Mouse (Mus musculus) layer of hippocampus, postnatal 36 days (tissue): Measurements from ENCODE around the gene Poln. TPM values are rescaled to one million over a fixed set of nuclear protein-coding genes. Genes with fewer than 3 reads are reported as not detected.
A peak's percentile ranks its signal among the peaks of the same experiment; 100 is the strongest.

Source experiments
- DNase-seq, 2 experiments: peaks; one replicate each; pipeline ENCODE4 v3.0.0; 2022
- total RNA-seq, 2 experiments: library from RNA; stranded (reverse); gene quantifications; 2 replicates each; pipeline ENCODE4 v1.2.3; 2021

Poln gene
- total RNA-seq, 2 experiments from 2014 or later, result 0.71 to 0.92 TPM

DNA sequence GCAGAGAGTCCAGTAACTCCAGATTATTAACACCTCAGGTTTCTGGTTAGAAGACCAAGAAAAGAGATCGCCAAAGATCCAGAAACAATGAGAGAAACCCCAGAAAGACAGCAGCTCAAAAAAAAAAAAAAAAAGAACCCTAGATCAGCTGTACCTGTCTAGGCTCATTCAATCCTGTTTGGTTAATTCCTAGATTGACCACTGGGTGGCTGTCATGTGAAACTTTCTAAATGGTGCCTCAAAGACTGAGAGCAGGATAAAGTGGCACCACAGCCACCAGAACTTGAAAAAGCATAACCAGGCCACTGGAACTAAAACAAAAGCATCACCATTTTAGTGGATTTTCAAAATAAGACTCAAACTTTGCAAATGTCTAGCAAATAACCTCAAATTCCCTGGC is 71.9 kb downstream of the Poln start:
- DNase-seq, result peak; percentile 12 to 30

DNA sequence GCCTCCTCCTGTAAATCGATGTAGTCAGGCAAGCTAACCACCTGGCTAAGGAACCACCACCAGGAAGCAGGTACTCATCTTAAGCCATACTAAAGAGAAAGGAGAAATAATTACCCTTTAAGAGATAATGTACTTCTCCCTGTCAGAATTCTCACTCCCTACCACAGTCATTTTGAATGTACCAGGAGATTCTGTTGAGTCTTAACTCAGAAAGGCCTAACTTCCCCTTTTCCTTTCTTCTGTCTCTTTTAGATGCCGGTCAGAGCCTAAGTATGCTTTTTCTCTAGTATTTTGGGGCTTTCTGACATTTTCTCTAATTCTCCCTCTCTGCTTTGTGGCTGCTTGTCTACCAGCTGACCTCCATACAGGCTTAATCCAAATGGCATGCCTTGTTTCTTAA is 76.2 kb downstream of the Poln start:
- DNase-seq, result no peak

DNA sequence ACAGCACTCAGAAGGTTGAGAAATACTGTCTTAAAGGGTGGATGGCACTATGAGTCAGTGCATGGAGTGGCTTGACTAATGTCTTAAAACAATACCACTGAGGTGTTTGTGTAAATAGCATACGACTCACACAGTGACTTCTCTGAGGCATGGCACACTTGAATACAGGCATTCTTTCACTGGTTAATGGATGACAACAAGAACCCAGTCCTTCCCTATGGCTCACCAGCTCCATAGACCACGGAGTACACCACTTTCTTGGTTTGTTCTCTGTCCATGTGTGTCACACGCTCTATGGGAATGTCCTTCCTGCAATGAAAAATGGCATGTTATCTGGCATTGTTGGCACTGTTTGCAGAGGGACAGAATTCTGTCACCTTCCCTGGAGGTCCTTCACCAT is 136.7 kb downstream of the Poln start:
- no peak for DNase-seq

DNA sequence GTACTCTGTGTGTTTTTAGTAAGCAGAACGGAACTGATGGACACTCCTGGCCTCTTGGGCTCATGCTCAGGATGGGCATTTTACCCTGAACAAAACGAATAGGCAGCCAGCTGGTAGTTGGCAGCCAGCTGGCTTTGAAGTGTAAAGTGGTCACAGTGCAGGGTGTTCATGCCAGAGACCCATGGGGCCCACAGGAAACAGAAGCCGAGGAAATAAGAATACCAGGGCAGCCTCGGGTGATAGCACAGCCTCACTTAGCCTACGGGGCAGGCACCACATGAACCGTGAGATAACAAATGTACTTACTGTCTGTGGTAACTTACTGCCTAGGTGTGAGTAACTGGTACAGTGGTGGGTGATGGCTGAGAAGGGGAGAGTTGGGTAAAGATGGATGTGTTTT is 138.2 kb downstream of the Poln start:
- DNase-seq, result no peak

DNA sequence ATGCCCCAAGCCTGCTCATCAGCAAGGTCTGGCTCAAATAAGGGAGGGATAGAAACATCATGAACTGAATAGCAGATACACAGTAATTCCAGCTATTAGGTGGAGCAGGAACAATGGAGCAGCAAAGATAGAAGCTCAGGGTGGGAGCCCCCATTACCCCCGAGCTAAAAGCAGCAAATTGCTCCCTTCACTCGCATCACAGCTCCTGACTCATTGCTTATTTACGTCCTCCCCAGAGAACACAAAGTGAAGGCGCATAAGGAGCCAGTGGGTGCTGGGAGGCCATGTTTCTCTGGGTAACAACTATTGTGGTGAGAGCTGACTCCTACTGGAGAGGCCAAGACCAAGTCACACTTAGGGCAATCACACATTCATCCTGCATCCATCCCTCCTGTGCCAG is 139.1 kb downstream of the Poln start:
- DNase-seq, result no peak

DNA sequence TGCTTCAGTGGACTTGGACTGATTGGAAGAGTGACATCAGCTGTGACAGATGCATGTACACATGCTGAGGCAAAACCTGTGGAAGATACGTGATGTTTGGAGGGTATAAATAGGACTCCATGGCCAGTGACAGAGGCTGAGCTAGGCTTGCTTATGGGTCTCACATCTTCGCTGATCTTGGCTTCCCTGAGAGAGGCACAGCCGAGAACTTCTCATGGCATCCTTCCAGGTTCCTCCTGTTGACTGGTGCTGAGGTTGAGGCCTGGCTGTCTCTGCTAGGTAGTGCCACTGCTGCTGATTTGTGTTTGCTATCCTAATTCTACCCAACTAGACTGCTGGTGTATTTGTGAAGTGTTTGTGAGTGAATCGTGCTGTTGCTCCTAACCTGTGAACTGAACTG is 150.3 kb downstream of the Poln start:
- DNase-seq, result no peak

DNA sequence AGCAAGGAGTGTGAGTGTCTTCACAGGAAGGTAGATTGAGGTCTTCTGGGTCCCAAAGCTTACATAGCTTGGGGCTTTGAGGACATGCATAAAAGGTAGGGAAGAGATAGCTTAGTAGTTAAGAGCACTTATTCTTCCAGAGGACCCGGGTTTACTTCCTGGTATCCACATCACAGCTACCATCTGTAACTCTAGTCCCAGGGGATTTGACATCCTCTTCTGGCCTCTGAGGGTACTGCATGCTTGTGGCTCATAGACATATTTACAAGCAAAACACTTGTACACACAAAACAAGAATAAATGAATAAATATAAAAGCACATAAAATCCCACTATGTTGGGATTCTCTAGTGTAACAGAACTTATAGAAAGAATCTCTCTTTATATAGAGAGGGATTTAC is 154.6 kb downstream of the Poln start:
- no peak for DNase-seq

DNA sequence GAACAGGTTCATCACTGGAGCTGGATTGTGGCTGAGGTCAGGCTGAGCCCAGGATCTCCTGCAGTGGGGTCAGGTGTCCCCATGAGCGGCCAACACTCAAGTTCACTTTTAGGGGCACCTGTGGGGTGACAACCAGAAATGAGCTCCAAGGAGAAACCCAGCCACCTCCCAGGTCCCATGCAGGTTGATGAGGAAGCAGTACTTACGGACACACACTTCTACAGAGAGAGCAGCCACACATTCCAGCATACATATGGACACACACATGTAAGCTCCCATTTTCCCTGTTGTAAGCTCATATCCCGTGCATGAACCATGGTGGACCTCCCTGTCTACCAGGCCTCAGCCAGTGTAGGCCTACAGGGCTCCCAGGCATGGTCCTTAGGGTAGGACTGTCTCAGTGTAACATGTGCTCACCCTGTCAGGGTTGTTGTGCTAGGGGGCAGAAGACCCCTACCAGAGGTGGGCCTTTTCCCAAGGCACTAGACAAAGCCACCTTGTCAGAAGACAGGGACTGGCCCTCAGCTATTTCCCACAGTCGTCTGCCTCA is 161.8 kb downstream of the Poln start:
- no peak for DNase-seq

DNA sequence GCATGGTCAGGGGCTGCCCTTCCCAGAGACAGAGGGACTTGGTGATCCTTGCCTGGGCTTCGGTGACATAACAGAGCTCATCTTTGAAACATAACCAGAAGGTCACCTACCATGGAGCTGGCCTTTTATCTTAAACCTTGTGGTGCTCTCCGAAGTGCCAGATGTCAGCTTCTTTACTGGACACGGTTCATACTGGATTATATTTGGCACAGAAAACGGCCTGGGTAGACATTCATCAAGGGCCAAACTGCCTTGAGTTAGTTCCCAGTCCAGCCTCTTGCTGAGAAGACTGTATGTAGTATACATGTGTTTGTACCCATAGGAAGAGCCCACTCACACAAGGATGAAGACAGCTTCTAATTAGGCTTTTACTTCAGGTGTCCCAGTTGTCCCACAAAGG is 162.4 kb downstream of the Poln start:
- DNase-seq, result no peak

DNA sequence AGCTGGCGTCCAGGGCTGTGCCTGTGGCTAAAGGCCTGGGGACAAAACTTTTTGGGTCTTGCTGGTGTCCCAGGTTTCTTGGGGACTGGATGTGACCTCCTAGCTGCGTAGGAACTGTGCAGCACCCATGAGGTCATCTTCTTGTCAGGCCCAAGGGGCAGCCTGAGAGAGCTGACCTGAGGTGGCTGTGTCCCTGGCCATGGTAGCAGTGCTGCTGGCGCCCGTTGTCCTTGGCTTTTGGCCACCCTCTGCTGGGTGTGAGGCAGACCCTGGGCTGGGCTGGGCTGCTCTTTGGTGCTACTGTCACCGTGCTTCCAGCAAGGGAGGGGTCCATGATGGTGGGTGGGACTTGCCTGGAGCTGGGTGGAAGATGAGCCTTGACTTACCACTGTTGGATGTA is 164.6 kb downstream of the Poln start:
- DNase-seq, result no peak

DNA sequence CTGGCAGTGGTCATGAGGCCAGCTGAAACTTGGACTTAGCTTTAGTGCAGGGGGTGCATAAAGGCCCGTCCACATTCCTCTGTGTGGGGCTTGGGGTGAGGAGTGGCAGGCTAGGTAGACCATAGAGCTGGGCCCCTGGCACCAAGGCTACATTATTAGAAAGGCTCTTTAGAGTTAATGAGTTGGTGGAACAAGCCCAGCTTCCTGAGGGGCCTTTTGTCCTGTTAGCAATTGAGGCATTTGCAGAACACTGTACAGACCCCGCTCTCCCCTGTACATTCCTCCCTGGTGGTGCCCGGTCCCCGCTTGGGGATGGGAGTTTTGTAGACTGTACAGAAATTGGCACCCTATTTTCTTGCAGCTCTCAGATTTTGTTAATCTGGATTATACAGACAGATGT is 166.6 kb downstream of the Poln start:
- DNase-seq, result no peak

DNA sequence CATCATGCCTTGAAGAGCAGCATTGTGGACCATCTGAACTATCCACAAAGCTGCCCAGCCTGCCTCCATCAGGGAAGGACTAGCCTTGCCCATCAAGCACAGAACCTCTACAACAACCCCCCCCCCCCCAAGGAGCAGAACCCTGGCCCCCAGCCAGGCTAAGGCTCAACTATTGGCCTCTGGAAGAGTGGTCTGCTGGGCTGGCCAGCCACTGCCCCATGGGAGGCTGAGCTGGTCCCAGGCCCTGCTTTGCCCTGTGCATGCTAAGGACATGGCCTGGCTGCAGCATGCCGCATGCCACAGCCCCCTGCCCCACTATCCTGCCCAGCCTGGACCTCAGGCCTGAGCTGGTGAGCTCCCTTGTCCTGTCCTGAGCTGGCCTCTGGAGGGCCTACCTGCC is 167.8 kb downstream of the Poln start:
- no peak for DNase-seq

DNA sequence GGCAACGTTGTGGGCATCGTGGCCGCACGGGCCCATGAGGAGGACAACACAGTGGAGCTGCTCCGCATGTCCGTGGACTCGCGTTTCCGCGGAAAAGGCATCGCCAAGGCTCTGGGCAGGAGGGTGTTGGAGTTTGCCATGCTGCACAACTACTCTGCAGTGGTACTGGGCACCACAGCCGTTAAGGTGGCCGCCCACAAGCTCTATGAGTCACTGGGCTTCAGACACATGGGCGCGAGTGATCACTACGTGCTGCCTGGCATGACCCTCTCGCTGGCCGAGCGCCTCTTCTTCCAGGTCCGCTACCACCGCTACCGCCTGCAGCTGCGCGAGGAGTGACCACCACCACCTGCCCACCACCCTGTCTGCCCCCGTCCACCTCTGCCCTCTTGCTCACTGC is 168.4 kb downstream of the Poln start:
- DNase-seq, result no peak

DNA sequence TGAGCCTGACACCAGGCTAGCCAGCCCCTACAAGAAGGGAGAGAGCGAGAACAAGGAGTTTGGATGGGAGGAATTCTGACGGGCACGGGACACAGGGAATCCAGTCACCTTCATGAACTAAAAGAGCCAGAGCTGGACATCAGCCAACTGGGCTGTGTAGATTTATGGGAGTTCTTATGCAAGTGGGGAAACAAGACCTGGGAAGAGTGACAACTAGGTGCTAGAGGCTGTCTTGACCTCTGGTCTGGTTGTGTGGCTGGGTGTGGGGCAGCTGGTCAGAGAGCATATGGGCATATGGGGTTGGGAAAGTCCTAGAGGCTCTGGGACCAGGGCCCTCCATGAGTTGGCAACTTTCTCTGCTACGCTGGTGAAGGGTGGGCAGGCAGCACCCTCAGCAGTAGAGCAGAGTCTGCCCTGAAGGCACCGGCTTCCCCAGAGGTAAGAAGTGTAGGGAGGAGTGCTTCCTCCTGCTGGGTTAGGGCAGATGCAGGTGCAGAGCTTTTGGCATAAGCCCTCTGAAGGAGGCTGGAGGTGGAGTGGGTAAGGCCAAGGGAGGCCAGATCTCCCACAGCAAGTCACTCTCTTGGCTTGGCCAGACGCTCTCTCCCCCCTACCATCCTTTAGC is 169.7 kb downstream of the Poln start:
- DNase-seq, result no peak

DNA sequence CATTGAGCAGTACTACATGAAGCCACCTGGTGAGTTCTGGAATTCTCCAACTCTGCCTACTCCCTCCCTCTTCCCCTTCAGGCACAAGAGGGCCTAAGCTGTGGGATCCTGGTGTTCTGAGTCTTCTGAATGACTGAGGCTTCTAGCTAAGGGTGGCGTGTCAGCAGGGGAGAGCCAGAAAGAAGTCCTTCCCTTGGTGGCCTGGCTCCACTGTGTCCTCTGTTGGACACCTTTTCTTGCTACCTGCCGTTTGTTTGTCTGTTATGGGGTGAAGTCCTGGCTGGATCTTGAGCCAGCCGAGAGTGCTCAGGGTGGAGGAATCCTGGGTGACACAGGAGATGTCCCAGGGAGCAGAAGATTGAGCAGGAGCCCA is 170.8 kb downstream of the Poln start:
- no peak for DNase-seq

DNA sequence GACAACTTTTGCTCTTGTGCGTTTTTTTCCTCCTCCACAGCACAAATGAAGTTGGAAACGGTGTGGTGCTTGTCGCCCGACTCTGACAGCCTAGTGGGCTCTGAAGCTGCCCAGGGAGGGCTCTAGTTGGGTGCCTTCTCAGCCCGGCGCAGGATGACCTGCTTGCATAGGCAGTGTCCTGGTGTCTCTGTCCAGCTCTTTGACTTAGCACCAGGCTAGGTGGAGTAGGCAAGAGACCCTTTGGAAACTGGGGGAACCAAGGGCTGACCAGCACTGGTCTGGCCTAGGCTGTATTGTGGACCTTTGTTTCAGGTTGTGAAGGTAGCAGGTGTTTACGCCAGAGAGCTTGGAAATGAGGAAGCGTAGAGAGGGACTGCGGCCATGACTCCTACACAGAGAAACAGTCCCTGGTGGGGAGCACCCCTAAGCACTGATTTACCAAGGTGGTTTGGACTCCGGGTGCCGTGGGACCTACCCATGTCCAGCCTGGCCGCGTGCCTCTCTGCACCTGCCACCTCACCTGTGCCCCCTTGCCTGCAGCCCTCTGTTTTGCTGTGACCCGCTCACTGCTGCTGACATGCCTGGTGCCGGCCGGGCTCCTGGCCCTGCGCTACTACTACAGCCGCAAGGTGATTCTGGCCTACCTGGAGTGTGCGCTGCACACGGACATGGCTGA is 171.3 kb downstream of the Poln start:
- no peak for DNase-seq

DNA sequence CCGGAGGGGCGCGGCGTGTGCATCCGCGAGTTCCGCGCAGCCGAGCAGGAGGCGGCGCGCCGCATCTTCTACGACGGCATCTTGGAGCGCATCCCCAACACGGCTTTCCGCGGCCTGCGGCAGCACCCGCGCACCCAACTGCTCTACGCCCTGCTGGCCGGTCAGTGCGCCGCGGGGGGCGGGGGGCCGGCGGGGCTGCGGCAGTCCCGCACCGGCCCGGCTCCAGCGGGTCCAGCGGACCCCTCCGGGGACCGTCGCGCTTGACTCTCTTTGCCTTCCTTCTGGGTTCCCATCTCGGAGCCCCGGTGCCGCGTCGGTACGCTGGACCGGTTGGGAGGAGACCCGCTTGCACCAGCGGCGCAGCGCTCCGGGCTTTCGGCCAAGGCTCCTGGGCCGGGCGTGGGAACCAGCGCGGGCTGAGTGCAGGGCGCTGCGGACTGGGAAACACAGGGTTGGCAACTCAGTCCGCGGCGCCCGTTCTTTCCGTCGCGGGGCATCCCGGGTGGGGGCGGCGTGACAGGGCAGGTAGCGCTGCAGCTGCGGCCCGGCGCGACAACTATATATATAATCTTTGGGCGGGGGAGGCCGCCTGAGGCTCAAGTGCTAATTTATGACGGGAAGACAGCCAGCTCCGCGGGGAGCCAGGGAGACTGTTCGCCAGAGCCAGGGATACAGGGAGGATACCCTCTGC is 172.1 kb downstream of the Poln start:
- peak; percentile 68 to 74 for DNase-seq

DNA sequence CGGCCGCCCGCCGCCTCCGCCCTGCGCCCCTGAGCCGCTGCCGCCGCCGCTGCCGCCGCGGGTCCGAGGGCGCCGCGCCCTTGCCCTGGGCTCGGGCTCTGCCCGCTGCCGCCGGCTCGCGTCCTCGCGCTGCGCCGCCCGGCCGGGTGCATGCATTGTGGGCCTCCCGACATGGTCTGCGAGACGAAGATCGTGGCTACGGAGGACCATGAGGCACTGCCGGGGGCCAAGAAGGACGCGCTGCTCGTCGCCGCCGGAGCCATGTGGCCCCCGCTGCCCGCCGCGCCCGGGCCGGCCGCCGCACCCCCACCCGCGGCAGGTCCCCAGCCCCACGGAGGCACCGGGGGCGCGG is 172.6 kb downstream of the Poln start:
- no peak for DNase-seq

DNA sequence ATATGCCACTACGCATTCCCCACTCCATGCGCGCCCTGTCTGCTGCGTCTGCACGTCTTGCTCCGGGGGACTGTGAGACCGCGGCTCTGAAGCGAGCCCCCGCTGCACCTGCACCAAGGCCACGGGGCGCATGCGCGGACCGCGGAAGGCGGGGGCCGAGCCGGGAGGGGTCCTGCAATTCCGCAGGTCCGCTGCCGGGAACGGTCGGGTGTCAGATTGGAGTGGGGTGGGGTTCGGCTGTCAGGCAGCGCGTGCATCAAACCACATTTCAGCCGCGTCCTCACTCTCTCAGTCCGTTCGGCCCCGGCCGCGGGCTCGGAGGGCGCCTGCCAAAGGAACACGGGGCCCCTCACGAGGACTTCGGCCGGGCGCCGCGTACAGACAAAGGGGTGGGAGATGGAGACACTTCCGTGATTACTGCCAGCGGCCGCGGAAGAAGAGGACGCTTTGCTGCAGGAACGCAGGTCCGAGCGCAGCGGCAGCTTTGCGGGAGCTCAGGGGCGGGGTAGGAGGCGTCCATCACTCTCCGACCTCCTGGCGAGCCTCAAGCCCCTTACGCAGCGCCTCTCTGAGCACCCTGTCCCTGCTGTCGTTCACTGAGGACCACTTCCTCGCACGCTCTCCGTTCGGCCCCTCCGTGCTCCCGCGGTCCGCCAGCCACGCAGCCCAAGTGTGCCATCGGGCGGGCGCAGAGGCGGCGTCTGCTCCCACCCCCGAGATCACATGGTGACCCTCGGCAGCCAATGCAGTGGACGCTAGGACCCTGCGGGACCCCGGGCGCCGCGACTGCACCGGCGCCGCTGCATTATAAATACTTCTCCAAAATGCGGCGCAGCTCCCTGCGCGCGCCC is 173.2 kb downstream of the Poln start, which contains the start of gene Nat8l:
Gene Nat8l, plus strand, starts transcription at position 142 of the 851 bp plus-strand sequence.
- peak; percentile 89 to 90 for DNase-seq

DNA sequence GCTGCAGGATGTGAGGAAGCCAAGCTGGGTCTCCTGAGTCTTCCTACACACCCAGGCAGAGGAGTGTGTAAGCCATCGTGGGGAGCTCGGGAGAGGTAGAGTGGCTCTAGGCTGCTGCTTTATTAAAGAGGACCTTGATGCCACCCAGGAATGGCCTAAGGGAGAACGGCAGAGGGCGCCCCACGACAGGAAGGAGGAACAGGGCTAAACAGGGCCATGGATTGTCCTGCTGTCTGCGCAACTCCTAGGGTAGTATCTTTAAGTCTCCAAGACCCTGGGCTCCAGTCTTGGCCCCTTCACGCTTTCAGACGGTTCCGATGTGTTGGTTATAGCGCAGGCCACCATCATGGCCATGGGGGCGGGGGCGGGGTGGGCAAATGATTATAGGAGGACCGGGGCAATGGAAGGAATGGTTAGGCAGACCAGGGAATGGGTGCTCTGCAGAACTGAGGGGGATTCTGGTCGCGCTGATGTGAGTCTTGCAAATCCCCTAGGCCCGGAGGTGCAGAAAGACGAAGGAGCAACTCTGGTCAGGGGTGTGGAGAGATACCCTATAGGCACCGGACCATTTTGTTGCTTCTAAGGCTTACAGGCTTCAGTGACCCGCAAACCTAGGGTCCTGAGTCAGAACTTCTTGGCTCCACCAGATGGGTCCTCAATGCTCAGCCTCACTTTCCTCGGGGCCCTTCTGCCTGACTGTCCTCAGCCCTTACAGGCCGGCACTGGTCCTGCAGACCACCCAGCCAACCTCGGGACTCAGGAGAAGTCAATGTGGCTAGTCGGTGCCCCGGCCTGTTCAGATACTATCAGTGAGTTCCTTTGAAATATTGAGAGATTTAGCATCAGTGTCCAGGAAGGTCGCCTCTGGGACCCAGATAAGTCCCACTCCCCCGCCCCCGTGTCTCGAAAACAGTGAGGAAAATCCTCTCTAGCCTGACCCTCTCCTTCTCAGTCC is 174.3 kb downstream of the Poln start:
- DNase-seq, result peak; percentile 61 to 65

DNA sequence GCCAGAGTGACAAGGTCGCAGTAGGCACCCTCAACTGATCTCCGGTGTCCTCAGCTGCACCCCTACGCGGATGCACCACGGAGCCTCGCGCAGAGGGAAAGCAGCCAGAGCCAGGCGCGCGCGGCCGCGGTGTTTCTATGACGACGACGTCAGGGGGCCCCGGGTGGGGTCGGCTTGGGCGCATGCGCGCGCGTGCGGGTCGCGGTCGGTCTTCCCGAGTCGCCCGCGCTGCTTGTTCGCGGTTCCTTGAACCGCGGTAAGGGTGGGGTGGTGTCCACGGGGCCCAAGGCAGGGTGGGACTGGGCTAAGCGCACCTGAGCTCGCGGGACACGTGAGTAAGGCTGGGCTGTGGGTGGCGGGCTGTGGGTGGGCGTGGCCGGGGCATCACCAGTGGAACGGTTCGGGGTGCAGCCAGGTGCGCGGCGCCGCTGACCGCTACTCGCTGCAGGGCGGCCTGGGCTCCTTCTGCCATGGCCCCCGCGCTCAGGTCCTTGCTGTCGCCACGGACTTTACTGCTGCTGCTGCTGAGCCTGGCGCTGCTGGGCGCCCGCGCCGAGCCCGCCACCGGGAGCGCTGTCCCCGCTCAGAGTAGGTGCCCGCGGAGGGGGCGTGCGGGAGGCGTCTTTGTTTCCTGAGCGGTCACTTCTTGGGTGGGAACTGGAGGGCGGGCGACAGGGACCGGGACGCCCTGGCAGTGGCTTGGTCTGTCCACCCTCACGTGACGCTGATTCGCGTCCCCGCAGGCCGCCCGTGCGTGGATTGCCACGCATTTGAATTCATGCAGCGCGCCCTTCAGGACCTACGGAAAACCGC is 185.7 kb downstream of the Poln start, which contains the start of gene Gm1673:
Gene Gm1673, plus strand, starts transcription at position 125 of the 813 bp plus-strand sequence.
- peak; percentile 88 to 89 for DNase-seq
